Mouse (Mus musculus): ENCODE measurements around the gene Ddc.

DNA sequence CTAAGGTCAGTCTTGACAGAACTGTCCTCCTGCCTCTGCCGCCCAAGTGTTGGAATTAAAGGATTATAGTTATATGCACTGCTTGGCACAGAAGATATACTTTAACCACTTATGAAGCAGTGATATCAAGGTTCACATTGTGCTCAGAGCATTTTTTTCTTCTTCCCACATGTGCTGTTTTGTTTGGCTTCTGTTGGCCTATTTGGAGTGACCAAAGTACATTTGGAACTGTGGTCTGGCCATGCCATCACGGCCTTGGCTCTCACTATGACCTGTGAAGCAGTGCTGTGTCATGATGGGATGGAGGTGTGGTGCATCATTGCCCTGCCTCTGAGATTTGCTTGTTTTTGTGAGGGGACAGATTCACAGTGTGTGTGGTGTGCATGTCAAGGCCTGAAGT lies 30.6 kb upstream of the Ddc start:
- no peak for TF ChIP-seq POLR2A (IDR thresholded peaks at IDR 0.05; ENCODE audit: low read depth, low read length)
- no peak for TF ChIP-seq CTCF (IDR thresholded peaks at IDR 0.05; ENCODE audit: extremely low read depth, insufficient read length, insufficient replicate concordance, low read depth, low read length)

Data from small intestine, adult 2 months (tissue).